Mouse (Mus musculus) CD8-positive naive resting alpha-beta T cell, adult 2 months (primary cell): ENCODE measurements around the gene H13.
"Not testable (repeated sequence)": the region's sequence is repeated elsewhere in the genome, so short reads cannot be mapped to it uniquely, and the experiment has no call there.

Experiments
- DNase-seq, 2 experiments: peaks; one replicate each; pipeline ENCODE4 v3.0.0; 2022; ENCODE audit warnings: low read depth in 2 of 2, low spot score in 2 of 2

H13 gene

DNA sequence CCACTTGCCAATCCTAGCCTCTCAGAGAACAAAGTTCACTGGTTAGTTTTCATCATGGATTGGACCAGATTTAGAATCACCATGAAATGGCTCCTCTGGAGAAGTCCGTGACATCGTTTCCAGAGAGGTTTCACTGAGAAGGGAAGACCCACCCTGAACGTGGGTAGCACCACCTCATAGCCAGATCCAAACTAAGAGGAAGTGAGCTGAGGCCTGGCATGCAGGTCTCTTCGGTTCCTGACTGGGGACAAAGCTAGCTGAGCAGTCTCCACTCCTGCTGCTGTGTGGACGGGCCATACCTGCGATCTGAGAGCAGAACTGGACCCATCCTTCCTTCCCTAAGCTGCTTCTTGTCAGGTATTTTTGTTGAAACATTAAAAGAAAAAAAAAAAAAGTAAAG lies 8.1 kb upstream of the H13 start:
- no peak for DNase-seq

DNA sequence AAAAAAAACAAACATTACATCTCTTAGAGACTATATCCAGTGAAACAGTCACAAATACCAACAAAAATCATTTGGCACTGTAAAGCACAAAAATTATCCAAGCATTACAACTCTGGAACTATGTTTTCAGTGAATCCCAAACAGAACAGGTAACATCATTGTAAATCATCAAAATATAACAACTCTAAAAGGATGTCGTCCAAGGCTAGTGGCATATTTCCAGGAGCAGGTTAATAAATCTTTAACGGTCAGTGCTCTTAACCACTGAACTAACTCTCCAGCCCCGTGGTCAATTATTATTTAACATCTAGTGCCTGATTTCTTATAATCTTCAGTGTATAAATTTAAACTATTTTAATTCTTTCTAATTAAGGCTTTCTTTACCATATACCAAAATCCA lies 3.1 kb upstream of the H13 start:
- not testable (repeated sequence) for DNase-seq

- DNase-seq = no peak
Measured at GRCm38 (mm10) chr2:152669639-152670484, 601 bp downstream of the H13 start.

- peak in 1 of 2 experiments; percentile 41 for DNase-seq
Measured at GRCm38 (mm10) chr2:152670983-152671641, 1.9 kb downstream of the H13 start.

GRCm38 (mm10) chr2:152671642-152671999 lies 2.4 kb downstream of the H13 start:
- peak; percentile 39 to 63 for DNase-seq

- no peak for DNase-seq
Measured at GRCm38 (mm10) chr2:152672166-152672565, 2.9 kb downstream of the H13 start.

GRCm38 (mm10) chr2:152674148-152674547 lies 4.9 kb downstream of the H13 start:
- no peak for DNase-seq

- DNase-seq = no peak
Measured at GRCm38 (mm10) chr2:152675252-152675791, 6.1 kb downstream of the H13 start.

DNA sequence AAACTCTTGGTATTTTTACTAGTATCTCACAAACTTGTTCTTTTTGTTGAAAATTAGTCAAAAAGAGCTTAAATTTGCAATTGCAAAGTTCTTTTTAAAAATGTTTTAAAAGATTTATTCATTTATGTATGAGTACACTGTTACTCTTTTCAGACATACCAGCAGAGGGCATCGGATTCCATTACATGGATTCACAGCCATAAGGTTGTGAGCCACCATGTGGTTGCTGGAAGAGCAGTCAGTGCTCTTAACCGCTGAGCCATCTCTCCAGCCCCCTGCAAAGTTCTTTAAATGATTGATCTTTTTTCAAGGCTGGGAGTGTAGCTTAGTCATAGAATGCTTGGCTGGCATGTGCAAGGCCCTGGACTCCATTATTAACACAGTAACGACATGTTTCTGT lies 9.0 kb downstream of the H13 start:
- no peak for DNase-seq

- no peak for DNase-seq
Measured at GRCm38 (mm10) chr2:152678925-152679324, 9.7 kb downstream of the H13 start.

DNA sequence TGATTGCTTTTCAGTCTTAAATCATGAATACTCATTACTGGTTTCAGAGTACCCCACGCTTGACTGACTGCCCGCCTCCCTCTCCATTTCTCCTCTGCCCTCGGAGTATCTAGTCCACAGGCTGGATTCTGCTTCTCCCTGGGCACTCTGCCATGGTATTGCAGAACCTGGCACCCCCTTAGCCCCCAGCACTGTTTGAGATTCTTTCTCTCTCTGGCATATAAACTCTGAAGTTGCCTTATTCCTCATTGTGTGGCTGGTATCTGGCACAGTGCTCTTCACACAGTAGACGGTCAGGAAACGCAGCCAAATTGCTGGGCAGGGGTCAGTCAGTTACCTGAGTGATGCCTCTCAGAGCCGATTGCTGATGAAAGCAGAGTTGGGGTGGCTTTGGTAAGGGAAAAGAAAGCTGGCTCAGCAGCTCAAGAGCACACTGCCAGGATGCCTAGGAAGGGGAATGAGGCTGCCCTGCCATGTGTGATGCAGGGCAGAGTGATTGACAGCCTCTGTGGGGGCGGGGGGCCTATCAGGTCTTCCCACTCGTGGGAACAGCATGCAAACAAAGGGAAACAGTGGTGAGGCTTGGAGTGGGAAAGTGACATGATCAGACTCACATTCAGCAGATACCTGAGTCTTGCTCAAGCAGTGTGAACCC lies 10.6 kb downstream of the H13 start:
- DNase-seq = no peak

- no peak for DNase-seq
Measured at GRCm38 (mm10) chr2:152683086-152683485, 13.8 kb downstream of the H13 start.

DNA sequence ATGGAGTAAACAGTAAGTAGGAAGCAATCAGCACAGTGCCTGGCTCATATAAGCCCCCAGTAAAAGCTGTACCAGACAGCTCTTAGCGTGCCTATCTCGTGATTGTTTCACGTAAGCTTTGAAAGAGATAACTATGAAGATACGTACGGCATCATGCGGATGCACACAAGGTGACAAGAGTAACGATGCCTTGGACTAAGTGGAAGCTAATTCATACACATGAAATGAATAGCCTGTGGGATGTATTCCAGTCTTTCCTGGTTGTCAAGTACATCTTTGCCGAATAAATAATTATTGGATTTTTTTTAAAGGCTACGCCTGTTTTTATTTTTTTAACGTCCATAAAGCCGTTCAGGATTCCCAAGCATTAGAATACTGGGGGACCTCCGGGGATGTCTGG lies 17.1 kb downstream of the H13 start:
- DNase-seq = no peak

DNA sequence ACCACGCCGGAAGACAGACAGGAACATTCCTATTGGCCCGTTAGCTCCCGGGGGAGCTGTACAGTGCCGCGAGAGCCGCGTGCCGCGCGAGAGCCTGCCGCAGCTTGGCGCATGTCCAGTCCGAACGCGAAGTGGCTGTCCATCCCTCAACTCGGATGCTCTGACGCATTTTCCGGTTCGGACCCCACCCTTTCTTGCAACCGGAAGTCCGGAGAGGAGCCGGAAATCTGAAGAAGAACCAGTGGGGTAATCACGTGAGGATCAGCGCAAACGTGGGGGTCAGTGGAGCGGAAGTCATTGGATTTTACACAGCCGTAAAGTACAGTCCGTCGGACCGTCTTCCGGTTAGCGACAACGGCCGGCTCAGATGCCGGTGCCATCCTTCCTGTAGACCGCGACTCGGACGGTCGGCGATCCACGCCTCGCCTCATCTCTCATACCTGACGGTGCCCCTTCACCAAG lies 17.6 kb downstream of the H13 start, which contains the start of gene Mcts2:
Gene Mcts2 (plus strand): TSS at position 230 of the 462 bp plus-strand sequence.
- DNase-seq = no peak

DNA sequence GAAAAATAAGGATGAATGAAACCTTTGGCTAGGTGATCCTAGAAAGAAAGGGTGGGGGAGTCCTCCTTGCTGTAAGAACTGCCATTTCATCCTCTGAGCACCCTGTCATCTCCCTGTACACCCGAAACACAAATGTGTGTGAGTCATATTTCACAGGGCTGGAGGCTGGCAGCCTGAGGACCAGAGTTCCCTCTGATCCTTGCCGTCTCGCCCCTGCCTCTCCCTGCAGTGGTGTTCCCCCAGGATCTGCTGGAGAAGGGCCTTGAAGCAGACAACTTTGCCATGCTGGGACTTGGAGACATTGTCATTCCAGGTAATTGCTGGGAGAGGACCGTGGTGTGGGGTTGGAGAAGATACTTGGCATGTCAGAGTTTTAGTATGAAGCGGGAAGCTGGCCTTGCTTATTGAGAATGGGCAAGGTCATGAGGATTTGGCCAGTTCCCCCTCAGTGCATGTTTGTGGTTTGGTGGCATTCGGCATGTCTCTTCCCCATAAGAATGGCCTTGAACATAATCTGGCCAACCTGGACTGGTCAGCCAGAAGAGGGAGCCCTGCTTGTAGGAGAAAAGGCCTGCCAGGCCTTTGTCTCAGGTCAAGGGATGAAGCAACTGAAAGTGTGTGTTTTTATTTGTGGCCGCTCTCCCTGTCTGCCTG lies 22.4 kb downstream of the H13 start:
- DNase-seq = no peak

DNA sequence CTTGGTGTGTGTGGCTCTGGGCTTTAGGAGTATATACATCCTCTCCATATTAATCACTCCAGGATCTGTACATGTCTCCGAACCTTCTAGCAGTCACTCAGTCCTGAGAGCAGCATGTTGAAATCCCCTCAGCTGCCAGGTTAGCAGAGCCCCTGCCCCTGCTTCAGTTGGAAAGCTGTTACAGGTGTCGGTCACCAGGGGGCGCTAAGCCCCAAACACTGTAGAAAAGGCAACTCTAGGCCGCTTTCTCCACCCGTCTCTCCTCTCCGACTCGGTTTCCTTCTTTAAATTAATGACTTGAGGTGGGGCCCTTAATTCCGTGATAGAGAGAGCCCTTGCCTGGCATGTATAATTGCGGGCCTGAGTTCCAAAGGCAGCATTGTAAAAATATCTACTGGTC lies 24.0 kb downstream of the H13 start:
- peak; percentile 48 to 60 for DNase-seq

DNA sequence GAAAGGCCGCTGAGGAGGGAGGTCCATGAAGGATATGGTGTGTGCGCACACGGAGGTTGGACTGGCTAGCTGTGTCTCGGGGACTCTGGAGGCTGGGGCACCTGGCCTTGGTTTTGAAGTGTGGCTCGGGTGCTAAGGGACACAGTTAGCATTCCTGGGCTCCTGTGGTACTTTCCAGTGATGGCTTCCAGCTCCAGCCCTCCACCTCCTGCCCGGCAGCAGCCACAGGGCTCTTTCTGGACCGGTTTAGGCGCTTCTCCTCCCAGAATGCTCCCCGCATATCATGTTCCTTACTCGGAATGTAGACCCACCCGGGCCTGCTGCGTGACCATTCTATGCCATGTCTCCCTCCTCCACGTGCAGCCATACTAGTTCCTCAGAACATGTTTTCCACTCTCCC lies 24.5 kb downstream of the H13 start:
- no peak for DNase-seq

DNA sequence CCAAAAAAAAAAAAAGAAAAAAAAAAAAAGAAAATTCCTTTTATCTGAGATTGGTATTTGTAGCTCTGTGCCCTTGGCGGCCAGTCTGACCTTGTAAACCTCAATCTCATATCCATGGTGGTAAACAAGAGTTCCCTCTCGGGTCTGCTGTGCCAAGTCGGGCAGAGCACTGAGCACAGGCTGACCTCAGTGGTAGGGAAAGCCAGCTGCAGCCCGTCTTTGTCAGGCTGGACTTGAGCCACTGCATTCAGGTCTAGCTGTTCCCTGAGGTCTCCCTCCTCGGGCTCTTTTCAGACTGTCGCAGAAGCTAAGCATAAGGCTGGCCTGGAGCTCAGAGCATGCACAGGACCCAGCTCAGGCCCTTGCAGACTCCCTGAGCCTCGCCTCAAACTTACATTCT lies 25.4 kb downstream of the H13 start:
- DNase-seq = no peak

DNA sequence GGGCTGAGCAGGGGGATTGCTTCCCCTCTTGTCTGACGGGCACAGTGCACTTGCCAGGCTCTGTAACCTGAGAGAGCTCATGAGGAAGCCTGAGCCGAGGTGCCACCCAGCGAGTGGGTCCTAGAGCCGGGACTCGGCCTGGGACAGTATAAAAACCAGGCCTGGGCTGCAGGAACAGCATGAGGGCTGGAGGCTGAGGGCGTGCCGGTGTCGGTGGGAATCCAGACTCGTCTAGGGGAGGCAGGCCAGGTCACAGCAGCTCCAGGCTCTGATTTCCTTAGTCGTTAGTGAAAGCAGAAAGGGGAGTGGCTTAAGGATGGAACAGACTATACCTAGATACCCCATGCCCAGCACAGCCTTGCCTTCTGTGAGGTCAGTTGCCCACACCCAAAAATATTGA lies 26.8 kb downstream of the H13 start:
- DNase-seq = no peak

DNA sequence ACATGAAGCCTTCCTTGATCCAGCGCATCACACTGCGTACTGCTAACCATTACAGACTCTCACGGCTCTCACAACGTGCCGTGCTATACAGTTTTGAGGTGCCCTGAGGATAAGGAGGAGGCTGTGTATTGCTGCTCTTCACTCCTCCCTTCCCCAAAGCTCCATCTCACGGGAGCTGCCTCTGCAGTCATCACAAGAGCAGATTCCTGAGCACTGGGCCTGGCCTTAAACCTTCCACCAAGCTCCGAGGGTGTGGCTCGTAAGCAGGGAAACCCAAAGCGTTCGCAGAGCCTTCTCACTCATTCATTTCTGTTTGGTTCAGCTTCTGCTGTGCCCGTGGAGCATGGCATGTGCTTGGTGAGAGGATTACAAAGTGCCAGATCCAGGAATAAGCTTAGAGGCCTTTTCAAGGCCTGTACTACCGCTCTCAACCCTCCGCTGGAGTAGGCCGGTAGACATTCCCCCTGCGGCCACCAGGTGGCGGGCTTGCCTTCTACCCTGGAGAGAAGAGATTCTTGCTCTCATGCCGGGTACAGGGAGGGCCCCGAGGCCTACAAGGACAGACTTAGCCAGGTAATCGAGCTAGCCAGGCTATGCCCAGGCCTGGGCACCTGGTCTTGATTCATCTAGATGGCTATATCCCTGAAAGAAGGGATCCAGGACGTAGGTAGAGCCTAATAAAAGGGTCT lies 27.4 kb downstream of the H13 start:
- DNase-seq = peak; percentile 83 to 88

DNA sequence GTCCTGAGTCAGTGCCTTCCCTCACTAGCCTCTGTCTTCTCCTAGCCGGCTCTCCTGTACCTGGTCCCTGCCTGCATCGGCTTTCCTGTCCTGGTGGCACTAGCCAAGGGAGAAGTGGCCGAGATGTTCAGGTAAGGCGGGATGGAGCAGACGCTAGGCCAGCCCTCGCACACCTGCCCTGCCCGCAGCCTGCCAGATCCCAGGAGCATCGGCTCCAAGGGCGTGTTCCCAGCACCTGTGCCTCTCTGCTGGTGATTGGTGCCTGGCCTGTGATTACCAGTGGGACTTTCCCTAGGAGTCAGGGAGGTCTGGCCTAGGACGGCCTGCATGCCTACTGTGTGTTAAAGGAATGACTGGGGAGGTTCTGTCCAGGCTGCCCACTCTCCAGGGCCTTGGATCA lies 30.9 kb downstream of the H13 start:
- no peak for DNase-seq
